Mouse (Mus musculus) layer of hippocampus, adult 18-20 months (tissue): Measurements from ENCODE around the gene Noxo1. TPM values are rescaled to one million over a fixed set of nuclear protein-coding genes. Genes with fewer than 3 reads are reported as not detected.
"Not testable (repeated sequence)": the region's sequence is repeated elsewhere in the genome, so short reads cannot be mapped to it uniquely, and the experiment has no call there.

Experiments
- DNase-seq, 2 experiments: peaks; one replicate each; pipeline ENCODE4 v3.0.0; 2022; ENCODE audit warnings: low spot score in 2 of 2
- long read RNA-seq: library from polyadenylated mRNA; stranded (forward); transcript quantifications from one replicate; pipeline ENCODE4 v2.0.0, GENCODE M21; 2021
- total RNA-seq, 2 experiments: library from RNA; stranded (reverse); gene quantifications; 2 replicates each; pipeline ENCODE4 v1.2.3; 2021

Gene Noxo1
- total RNA-seq: 1 to 10 TPM; 3.2 to 3.7 TPM
- long read RNA-seq, partial matches to known transcripts: 0 of 3 reads
- long read RNA-seq, other reads (novel, unspliced or antisense): 2 of 3 reads

DNA sequence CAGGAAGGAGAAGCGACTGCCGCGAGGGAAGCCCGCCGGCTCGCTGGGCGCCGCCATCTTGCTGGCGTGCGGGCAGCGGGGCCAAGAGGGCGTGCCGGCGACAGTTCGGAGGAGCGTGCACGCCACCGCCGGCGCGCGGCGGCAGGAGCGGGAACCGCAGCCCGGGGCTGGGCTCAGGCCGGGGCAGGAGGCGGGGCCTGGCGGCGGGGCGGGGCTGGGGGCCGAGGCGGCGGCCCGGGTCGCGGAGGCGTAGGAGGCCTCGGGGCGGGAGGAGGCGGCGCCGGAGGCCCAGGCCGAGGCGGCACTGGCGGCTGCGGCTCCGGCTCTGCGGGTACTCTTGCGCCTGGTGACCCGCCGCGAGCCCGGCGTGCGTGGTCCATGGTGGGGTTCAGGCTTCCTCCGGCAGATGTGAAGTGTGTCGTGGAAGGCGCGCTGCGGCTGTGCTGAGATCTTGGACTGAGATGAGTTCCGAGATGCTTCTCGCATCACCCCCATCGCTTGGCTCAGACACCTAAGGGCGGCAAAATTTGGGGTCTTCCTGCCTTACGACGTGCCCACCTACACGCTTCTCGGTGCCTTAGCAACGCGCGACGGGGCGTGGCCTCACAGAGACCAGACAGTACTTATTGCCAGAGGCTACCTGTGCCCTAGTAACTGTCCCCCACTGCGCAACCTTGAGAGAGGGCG lies at the start of gene Noxo1, which contains the start of gene Gfer:
Gene Noxo1 (plus strand): TSS at position 224 of the 687 bp plus-strand sequence.
Gene Gfer (minus strand): TSS at position 146 of the 687 bp plus-strand sequence.
- peak; percentile 76 to 81 for DNase-seq

- no peak for DNase-seq
Observed at GRCm38 (mm10) chr17:24646381-24646780, 49.7 kb upstream of the Noxo1 start.

DNA sequence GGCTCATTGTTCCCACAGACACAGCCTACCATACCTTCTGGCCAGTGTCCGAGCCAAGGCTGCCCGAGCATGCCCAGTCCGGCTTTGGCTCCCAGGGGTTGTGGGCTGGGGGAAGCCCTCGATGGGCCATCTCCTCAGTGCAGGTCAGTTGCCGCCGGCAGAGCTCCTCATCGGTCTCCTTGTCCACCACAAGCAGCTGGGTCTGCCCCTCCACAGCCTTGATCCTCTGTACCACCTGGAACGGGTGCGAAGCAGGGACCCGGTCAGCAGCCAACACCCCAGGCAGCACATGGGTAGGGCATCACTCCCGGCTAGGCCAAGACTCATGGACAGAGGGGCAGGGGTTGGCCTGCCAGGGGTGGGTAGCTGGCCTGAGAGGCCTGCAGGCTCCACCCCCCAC lies 48.5 kb upstream of the Noxo1 start:
- no peak for DNase-seq

DNA sequence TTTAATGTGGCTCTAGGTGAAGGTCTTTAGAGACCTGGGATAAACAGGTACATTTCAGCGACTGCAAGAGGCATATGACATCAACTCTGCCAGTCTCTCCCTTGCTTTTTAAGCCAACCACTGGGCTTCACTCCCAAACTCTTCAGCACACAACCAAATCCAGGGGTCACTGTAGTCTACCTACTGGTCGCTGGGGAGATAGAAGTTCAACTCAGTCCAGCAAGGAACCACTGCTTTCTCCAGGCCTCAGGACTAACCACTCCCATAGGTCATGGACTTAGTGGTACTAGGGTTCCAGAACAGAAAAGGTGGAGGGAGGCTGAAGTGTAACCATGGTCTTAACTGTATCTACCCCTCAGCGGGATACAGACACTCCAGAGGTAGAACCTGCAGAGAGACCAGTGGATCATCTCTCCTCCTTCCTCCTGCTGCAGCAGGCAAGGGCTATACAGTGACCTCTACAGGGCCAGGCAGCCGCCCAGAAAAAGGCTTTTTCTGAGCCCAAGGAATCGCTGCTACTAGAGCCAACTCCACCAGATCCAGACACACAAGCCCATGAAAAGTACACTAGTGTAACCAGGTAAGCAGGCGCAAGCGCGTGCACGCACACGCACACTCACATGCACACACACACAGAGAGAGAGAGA lies 47.2 kb upstream of the Noxo1 start:
- DNase-seq: no peak

- DNase-seq: no peak
Observed at GRCm38 (mm10) chr17:24649581-24650069, 46.4 kb upstream of the Noxo1 start.

DNA sequence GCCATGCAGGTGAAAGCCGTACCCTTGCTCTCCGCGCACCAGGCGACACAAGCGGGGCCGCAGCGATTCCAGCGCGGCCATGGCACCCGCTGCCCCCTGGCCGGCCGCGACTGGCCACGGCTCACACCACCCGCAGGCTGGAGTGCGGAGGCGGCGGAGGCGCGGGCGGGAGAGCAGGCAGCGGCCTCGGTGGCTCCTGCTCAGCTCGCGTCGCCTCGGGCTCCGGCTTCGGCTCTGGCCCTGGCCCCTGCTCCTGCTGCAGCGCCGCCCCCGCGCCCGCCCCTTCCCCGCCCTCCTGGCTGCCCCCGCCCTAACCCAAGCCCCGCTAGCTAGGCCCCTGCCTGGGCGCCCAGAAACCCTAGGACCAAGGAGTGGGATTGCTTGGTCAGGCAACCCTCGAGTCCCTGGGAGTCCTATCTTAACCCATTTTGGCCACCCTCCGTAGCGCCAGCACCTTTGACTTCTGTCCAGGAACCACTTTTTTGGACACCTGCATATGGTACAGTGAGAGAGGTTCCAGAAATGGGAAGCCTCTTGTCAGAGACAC lies 45.9 kb upstream of the Noxo1 start, which contains the start of gene Slc9a3r2:
Gene Slc9a3r2 (minus strand): TSS at position 258 of the 547 bp plus-strand sequence.
- peak in 1 of 2 experiments; percentile 36 for DNase-seq

GRCm38 (mm10) chr17:24650766-24651165 lies 45.3 kb upstream of the Noxo1 start:
- DNase-seq: no peak

DNA sequence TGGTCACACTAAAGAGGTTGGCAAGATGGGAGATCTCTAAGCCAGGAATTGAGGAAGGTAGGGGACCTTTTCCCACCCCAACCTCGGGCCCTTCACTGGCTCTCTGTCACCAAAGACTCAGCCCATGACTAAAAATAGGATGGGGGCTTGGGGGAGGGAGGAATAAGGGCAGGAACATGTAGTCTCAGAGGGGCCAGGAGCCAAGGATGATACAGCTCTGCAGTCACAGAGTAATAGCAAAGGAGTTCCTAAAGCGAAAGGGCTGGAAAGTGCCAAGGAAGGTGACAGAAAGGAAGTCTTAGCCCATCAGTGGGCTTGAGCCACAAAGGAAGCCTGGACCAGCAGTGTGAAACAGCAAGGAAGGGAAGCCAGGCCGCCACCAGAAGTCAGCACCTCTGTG lies 44.2 kb upstream of the Noxo1 start:
- no peak for DNase-seq

DNA sequence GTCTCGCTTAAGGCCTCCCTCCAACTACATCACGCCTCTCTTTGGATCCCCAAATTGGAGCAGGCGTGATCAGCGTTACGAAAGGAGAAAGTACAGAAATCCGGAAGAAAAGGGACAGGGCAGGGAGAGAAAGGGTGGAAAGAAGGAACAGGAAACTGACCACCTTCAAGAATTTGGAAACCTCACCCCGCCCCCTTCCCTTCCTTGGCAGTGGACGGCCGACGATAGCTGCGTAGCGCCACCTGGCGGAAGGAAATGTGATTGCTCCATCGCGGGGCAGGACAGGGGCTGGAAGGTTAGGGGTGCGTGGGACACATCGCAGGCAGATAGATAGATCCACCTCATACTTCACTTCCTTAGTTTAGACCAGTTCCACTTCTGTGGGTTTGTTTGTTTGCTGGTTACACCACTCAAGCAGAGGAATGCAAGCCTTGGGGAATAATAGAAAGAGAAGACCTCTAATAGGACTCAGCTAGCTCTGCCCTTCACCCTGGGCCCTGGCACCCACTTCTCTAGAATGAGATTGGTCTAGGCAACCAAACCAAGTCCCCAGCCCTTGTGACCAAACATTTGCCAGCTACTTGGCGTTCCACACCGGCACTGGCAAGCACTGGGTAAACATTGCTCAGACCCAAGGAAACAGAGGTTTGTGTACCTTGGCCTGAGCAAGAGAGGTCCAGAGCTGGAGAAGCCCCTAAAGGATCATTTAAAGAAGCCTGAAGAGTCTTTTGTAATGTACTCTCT lies 41.9 kb upstream of the Noxo1 start:
- DNase-seq: peak in 1 of 2 experiments; percentile 64

DNA sequence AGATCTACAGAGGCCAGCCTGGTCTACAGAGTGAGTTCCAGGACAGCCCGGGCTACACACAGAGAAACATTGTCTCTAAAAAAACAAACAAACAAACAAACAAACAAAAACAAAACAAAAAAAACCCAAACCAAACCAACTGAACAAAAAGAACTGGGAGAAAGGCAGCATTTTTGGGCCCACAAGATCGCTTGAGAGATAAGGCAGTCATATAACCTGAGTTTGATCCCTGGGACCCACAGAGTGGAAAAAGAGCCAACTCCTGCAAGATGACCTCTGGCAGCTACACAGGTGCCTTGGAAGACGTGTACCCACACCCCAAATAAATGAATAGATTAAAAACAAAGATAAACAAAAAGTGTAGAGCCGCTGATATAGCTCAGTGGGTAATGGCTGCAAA lies 41.1 kb upstream of the Noxo1 start:
- DNase-seq: no peak

- DNase-seq: no peak
Observed at GRCm38 (mm10) chr17:24658017-24658758, 37.8 kb upstream of the Noxo1 start, which contains the start of gene Npw. Gene Npw, minus strand, starts transcription at chr17:24658457.

DNA sequence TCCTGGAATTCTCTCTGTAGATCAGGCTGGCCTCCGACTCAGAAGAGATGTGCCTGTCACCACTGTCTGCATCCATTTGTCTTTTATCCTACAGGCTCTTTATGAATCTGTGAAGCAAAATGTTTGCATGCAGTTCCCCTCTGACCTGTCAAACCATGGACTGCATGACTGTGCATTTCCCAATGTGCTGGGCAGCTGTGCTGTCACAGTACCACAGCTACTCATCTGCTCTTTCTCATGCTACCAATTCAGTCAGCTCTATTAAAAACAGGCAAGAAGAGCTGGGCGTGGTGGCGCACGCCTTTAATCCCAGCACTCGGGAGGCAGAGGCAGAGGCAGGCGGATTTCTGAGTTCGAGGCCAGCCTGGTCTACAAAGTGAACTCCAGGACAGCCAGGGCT lies 29.0 kb upstream of the Noxo1 start:
- not testable (repeated sequence) for DNase-seq

DNA sequence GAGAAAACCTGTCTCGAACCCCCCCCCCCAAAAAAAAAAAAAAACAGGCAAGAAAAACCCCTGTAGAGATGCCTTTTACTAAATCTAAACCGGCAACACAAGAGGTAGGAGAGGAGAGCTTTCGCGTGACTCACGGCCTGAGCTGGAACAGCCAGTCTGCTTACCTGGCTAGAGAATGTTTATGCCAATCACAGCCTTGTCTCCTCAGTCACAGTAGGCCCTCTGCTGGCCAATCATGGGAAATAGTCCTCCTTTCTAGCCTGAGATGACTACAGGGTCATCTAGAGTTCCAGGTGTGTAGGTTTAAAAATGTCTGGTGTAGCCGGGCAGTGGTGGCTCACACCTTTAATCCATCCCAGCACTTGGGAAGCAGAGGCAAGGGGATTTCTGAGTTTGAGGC lies 28.6 kb upstream of the Noxo1 start:
- DNase-seq: peak in 1 of 2 experiments; percentile 59

- DNase-seq: peak in 1 of 2 experiments; percentile 44
Observed at GRCm38 (mm10) chr17:24669214-24669544, 26.9 kb upstream of the Noxo1 start.

DNA sequence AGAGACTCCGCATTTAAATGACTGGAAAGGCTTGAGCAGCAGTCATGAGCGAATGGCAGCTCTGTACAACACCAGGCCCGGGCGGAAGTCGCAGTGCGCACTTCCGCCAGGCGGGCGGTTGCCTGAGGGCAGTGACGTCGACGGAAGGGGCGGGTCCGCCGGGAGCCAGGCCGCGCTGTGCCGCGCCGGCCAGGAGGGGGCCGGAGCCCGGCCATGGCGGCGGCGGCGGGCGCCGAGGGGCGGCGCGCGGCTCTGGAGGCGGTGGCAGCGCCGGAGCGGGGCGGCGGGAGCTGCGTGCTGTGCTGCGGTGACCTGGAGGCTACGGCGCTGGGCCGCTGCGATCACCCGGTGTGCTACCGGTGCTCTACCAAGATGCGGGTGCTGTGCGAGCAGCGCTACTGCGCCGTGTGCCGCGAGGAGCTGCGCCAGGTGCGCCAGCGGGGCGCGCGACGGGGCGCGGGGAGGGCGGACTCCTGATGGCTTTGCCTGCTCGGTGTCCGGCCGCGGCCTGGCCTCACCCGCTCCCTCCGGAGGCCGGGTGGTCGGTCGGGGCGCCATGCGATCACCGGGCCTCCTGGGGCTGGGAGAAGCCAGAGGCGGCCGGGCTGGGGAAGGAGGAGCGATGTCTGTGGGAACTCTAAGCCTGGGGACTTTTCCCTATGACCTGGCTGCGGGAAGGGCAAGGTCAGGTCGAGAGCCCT lies 26.3 kb upstream of the Noxo1 start, which contains the start of gene Zfp598:
Gene Zfp598 (plus strand): TSS at position 143 of the 701 bp plus-strand sequence.
- DNase-seq: peak; percentile 92 to 95

GRCm38 (mm10) chr17:24670246-24670844 lies 25.7 kb upstream of the Noxo1 start:
- DNase-seq: no peak

DNA sequence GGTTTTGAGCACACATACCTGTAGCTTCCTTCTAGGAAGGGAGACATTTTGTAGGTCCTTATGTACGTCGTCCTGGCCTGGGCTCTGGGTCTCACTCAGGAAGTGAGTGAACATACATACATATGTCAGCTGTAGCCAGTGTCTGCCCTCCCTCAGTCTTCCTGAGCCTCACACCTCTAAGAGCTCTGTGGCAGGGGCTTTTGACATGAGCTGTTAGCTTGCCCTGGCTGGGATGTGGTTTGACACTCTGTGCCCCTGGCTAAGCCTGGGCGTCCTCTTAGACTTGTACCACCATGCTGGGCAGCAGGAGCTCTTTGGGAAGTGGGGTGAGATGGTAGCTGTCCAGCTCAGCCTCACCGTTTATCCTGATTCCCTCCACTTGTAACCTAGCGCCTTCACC lies 24.7 kb upstream of the Noxo1 start:
- DNase-seq: no peak

DNA sequence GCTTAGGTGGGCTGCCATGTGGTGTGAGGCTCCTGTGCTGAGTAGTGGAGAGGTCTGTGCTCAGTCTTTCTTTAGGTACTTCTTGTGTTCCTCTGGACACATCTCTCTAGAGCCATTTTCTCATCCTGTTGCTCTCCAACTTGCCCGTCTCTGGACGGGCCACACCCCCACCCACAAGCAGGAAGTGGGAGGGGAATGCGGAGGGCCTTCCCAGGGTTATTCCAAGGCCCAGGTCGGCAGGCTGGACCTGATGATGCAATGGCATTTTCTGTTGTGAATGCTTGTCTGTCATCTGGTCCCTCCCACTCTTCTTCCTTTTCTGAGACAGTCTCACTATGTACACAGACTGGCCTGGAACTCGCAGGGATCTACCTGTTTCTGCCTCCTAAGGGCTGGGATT lies 23.9 kb upstream of the Noxo1 start:
- no peak for DNase-seq

GRCm38 (mm10) chr17:24674277-24674676 lies 21.8 kb upstream of the Noxo1 start:
- peak in 1 of 2 experiments; percentile 75 for DNase-seq
